Comparison of ENCODE assay signal across 20 mouse cellular contexts in the genomic region with DNA sequence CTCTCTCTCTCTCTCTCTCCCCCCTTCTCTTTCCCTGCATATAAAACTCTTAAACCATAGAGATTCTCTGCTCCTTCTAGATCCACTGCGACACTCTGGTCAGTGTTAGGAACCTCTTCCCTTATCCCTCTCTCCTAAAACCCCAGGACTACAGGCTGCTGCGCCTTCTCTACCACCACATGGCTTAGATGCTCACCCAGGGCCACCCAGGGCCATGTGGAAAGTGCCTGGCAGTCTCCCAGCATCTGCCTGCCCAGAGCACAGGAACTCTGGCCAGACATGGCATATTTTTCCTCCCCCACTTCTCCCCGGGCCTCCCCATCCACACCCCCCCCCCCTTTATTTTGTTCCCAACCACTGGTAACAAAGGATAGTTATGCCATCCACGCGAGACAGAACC.
"Had no signal": no experiment of that assay in that cellular context is flagged by ENCODE, and none has a peak within 500 bp of the region (broad histone marks: within the 10 kb centered on the region; RNA-seq: fewer than 3 reads in every experiment).

No protein-coding gene starts in this region.

- DNase-seq: kidney, adult 8-10 months; kidney, postnatal 10 days; left cerebral cortex, postnatal 4 days; liver, postnatal 0 days; lung, embryonic 14.5 days; right cerebral cortex, adult 18-20 months; right cerebral cortex, postnatal 14 days; right cerebral cortex, postnatal 4 days; thymus, adult 2 months; thymus, postnatal 25 days had no signal

- H3K4me1 ChIP-seq: midbrain, embryonic 12.5 days; midbrain, embryonic 15.5 days; neural tube, embryonic 12.5 days had no signal

- H3K27me3 ChIP-seq: midbrain, embryonic 12.5 days; midbrain, embryonic 15.5 days; neural tube, embryonic 12.5 days; neural tube, embryonic 15.5 days had no signal

- H3K27ac ChIP-seq: liver, embryonic 14.5 days; macrophage; midbrain, embryonic 12.5 days; midbrain, embryonic 15.5 days; neural tube, embryonic 12.5 days; neural tube, embryonic 15.5 days; stomach, postnatal 0 days had no signal

- ATAC-seq: inflammation-experienced regulatory T-cells, adult 6 months; intestine, embryonic 16.5 days; liver, postnatal 0 days; lung, postnatal 0 days; midbrain, embryonic 15.5 days had no signal

- H3K9me3 ChIP-seq: midbrain, embryonic 12.5 days; midbrain, embryonic 15.5 days; neural tube, embryonic 12.5 days; neural tube, embryonic 15.5 days had no signal

- H3K4me2 ChIP-seq: lung, embryonic 14.5 days; midbrain, embryonic 12.5 days; midbrain, embryonic 15.5 days; neural tube, embryonic 12.5 days; neural tube, embryonic 15.5 days had no signal

- H3K4me3 ChIP-seq: midbrain, embryonic 12.5 days; midbrain, embryonic 15.5 days; neural tube, embryonic 12.5 days; neural tube, embryonic 15.5 days had no signal

- H3K9ac ChIP-seq: liver, embryonic 14.5 days; liver, postnatal 0 days; lung, embryonic 14.5 days; midbrain, embryonic 12.5 days; midbrain, embryonic 15.5 days; neural tube, embryonic 12.5 days; neural tube, embryonic 15.5 days had no signal

- H3K36me3 ChIP-seq: midbrain, embryonic 12.5 days; midbrain, embryonic 15.5 days; neural tube, embryonic 12.5 days; neural tube, embryonic 15.5 days had no signal
